Mouse (Mus musculus): ENCODE data around the gene Nol10. TPM values are rescaled to one million over a fixed set of nuclear protein-coding genes. Genes with fewer than 3 reads are reported as not detected.

Gene Nol10
- total and polyA plus RNA-seq, 3 experiments, result 21.6 to 128 (median 44.2) TPM

GRCm38 (mm10) chr12:17411797-17412526 lies 63.7 kb downstream of the Nol10 start:
- Histone ChIP-seq H3K27me3 (ENCODE audit: control insufficient read depth in 1 of 2, insufficient read depth in 2 of 2, low read length in 2 of 2) (no peaks in the 10 kb centered on the region), H3K27ac (ENCODE audit: control insufficient read depth, low read depth, low read length) (no peak overlapping the region), H3K4me3 (ENCODE audit: control insufficient read depth in 1 of 2, insufficient read depth in 1 of 2, low read depth in 2 of 2, low read length in 2 of 2) (no peak overlapping the region), H3K9ac (ENCODE audit: control insufficient read depth, low read depth, low read length, poor library complexity, severe bottlenecking) (no peak overlapping the region), H3K36me3 (ENCODE audit: control insufficient read depth in 1 of 2, insufficient read depth in 2 of 2, low read length in 2 of 2) (peaks cover 0 to 10% of the 10 kb centered on the region in 2 experiments; a peak in 3 of 4 replicates), H3K9me3 (replicated peaks; ENCODE audit: insufficient read depth, low read length) (no peaks in the 10 kb centered on the region), H3K79me2 (ENCODE audit: control insufficient read depth, insufficient read depth, low read length, poor library complexity) (no peaks in the 10 kb centered on the region; the same call in 1 of the 2 replicates), H3K4me1 (ENCODE audit: control insufficient read depth in 1 of 2, insufficient read depth in 2 of 2, low read length in 2 of 2) (peaks cover 0 to 5% of the 10 kb centered on the region in 2 experiments; a peak in 1 of 4 replicates)
- no peak for DNase-seq (ENCODE audit: low read depth, low spot score)
- TF ChIP-seq ZKSCAN1 (IDR thresholded peaks at IDR 0.05; ENCODE audit: low read depth, low read length) (no peak), SIN3A (IDR thresholded peaks at IDR 0.05; ENCODE audit: low read length) (no peak), GATA1 (IDR thresholded peaks at IDR 0.05; ENCODE audit: low read depth, low read length) (no peak), ZNF384 (IDR thresholded peaks at IDR 0.05; ENCODE audit: low read depth, low read length) (no peak), ELF1 (IDR thresholded peaks at IDR 0.05; ENCODE audit: low read depth, low read length) (no peak), TAL1 (IDR thresholded peaks at IDR 0.05; ENCODE audit: low read length) (no peak), POLR2A (IDR thresholded peaks at IDR 0.05; ENCODE audit: control insufficient read depth in 1 of 2, insufficient read depth in 1 of 2, low read depth in 1 of 2, low read length in 2 of 2, poor library complexity in 1 of 2) (no peak), ZC3H11A (IDR thresholded peaks at IDR 0.05; ENCODE audit: low read depth, low read length) (no peak), TCF12 (IDR thresholded peaks at IDR 0.05; ENCODE audit: low read depth, low read length) (no peak), E2F4 (IDR thresholded peaks at IDR 0.05; ENCODE audit: borderline replicate concordance, low read depth, low read length) (no peak), KAT2A (conservative IDR thresholded peaks at IDR 0.05; ENCODE audit: low read depth, low read length) (no peak), RAD21 (IDR thresholded peaks at IDR 0.05; ENCODE audit: low read depth, low read length) (no peak), MXI1 (IDR thresholded peaks at IDR 0.05; ENCODE audit: low read depth, low read length) (no peak), MYB (IDR thresholded peaks at IDR 0.05; ENCODE audit: low read depth, low read length) (no peak), TBP (IDR thresholded peaks at IDR 0.05; ENCODE audit: low read depth, low read length) (no peak), NELFE (IDR thresholded peaks at IDR 0.05; ENCODE audit: low read depth, low read length) (no peak), HCFC1 (IDR thresholded peaks at IDR 0.05; ENCODE audit: low read depth, low read length) (no peak), CTCF (IDR thresholded peaks at IDR 0.05 in 2 of 3, conservative IDR thresholded peaks at IDR 0.05 in 1 of 3; ENCODE audit: control insufficient read depth in 1 of 3, insufficient read depth in 1 of 3, low read depth in 2 of 3, low read length in 3 of 3, poor library complexity in 1 of 3, severe bottlenecking in 1 of 3) (no peak), POLR2AphosphoS2 (IDR thresholded peaks at IDR 0.05; ENCODE audit: low read length) (no peak)

GRCm38 (mm10) chr12:17414734-17415133 lies 66.5 kb downstream of the Nol10 start:
- DNase-seq (ENCODE audit: low read depth, low spot score), result no peak

More at GRCm38 (mm10) chr12:17414734-17415133, 66.5 kb downstream of the Nol10 start:
- TF ChIP-seq MYB (IDR thresholded peaks at IDR 0.05; ENCODE audit: low read depth, low read length) (no peak), MEF2A (IDR thresholded peaks at IDR 0.05; ENCODE audit: extremely low read depth, insufficient replicate concordance, low read depth, low read length, poor library complexity, severe bottlenecking) (no peak), MXI1 (IDR thresholded peaks at IDR 0.05; ENCODE audit: low read depth, low read length) (no peak)
- H3K9ac ChIP-seq (ENCODE audit: control insufficient read depth, low read depth, low read length, poor library complexity, severe bottlenecking), result no peak overlapping the region
- H3K36me3 ChIP-seq (ENCODE audit: control insufficient read depth in 1 of 2, insufficient read depth in 2 of 2, low read length in 2 of 2), result peaks cover 0 to 9% of the 10 kb centered on the region in 2 experiments; a peak in 3 of 4 replicates
- no peaks in the 10 kb centered on the region for H3K9me3 ChIP-seq (replicated peaks; ENCODE audit: insufficient read depth, low read length)
- no peaks in the 10 kb centered on the region for H3K27me3 ChIP-seq (ENCODE audit: control insufficient read depth in 1 of 2, insufficient read depth in 2 of 2, low read length in 2 of 2)
- no peaks in the 10 kb centered on the region for H3K79me2 ChIP-seq (ENCODE audit: control insufficient read depth, insufficient read depth, low read length, poor library complexity)
- no peak overlapping the region for H3K27ac ChIP-seq (ENCODE audit: control insufficient read depth, low read depth, low read length)
- peaks cover 0 to 5% of the 10 kb centered on the region in 2 experiments; a peak in 1 of 4 replicates for H3K4me1 ChIP-seq (ENCODE audit: control insufficient read depth in 1 of 2, insufficient read depth in 2 of 2, low read length in 2 of 2)
- H3K4me3 ChIP-seq (ENCODE audit: control insufficient read depth in 1 of 2, insufficient read depth in 1 of 2, low read depth in 2 of 2, low read length in 2 of 2), result no peak overlapping the region

Data from MEL (cell line).